Mouse (Mus musculus) cortical plate, adult 2 months (tissue): Measurements from ENCODE around the gene Acot7.

Experiments
- CTCF ChIP-seq: fragments of 200-500 bp; IDR thresholded peaks from 2 replicates; pipeline ENCODE4 v1.5.1; 2011; ENCODE audit warnings: mild to moderate bottlenecking, control low read depth, low read length; ENCODE audit not compliant: insufficient read depth; ENCODE audit errors: extremely low read depth
- POLR2A ChIP-seq: fragments of 200-500 bp; IDR thresholded peaks from 2 replicates; pipeline ENCODE4 v1.6.1; 2011; ENCODE audit warnings: mild to moderate bottlenecking, low read length, control low read depth; ENCODE audit not compliant: insufficient read depth; ENCODE audit errors: extremely low read depth

DNA sequence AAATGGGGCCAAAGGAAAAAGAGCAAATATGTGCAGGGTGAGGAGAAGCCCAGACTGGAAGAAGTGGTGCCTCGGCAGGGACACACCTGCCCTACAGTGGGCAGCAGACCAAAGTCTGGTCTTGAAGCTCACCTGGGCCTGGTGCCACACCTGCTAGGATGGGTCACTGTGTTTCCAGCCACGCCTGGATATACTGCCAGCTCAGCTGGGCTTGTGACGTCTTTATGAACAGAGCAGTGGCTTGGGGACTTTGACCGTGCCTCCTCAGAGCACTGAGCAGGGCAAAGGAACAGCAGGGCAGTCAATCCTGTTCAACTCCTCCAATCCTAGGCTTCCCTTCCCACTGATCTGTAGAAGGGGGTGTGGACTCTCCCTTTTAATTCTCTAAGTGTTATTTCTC lies 17.2 kb upstream of the Acot7 start:
- TF ChIP-seq POLR2A (no peak), CTCF (no peak)
